Mouse (Mus musculus) granulocyte monocyte progenitor cell, adult 5-6 weeks (primary cell): ENCODE measurements around the gene Tmx4. TPM values are rescaled to one million over a fixed set of nuclear protein-coding genes. Genes with fewer than 3 reads are reported as not detected.

ENCODE experiments used
- ATAC-seq: replicated peaks from 2 replicates; pipeline ENCODE4 v1.8.0; 2016; ENCODE audit warnings: mild to moderate bottlenecking, moderate TSS enrichment, inconsistent platforms; ENCODE audit not compliant: poor library complexity, severe bottlenecking
- total RNA-seq, 2 experiments: library from RNA; stranded (forward) in 1 of 2; stranded (reverse) in 1 of 2; fragments of 200-712, 200-1000 nt in 1 of 2; fragments of >200 nt in 1 of 2; fragmentation: Nextera tagmentation in 1 of 2; gene quantifications; 2 replicates each; pipeline ENCODE4 v1.2.3; 2014 to 2017

Gene Tmx4
- total RNA-seq, 2 experiments from 2014 or later: 80.9 to 158 TPM

- no peak for ATAC-seq
Observed at GRCm38 (mm10) chr2:134585243-134585642, 58.7 kb downstream of the Tmx4 start.

- no peak for ATAC-seq
Observed at GRCm38 (mm10) chr2:134559422-134559821, 84.5 kb downstream of the Tmx4 start.

GRCm38 (mm10) chr2:134554221-134554727 lies 89.7 kb downstream of the Tmx4 start, which contains the start of gene Hao1:
Hao1 (minus strand) TSS chr2:134554368.
- ATAC-seq: no peak

GRCm38 (mm10) chr2:134552358-134552757 lies 91.6 kb downstream of the Tmx4 start:
- no peak for ATAC-seq

GRCm38 (mm10) chr2:134549770-134550169 lies 94.2 kb downstream of the Tmx4 start:
- ATAC-seq: peak; percentile 60; the same call in 1 of the 2 replicates

- ATAC-seq: peak; percentile 15
Observed at GRCm38 (mm10) chr2:134545116-134545515, 98.8 kb downstream of the Tmx4 start.

- peak; percentile 74 for ATAC-seq
Observed at GRCm38 (mm10) chr2:134544321-134545065, 99.5 kb downstream of the Tmx4 start.

Other genes with a start within 250 kb of the Tmx4 start
- gene Hao1, start 89.8 kb downstream of the Tmx4 start, total RNA-seq (2014; fragmentation: Nextera tagmentation): not detected in 2 replicates
- gene Hao1, start 89.8 kb downstream of the Tmx4 start, total RNA-seq (2017): not detected in 2 replicates
- 7.9 and 9.6 TPM in 2 replicates for gene Plcb1, start 141.9 kb upstream of the Tmx4 start, total RNA-seq (2014; fragmentation: Nextera tagmentation)
- gene Plcb1, start 141.9 kb upstream of the Tmx4 start, total RNA-seq (2017): 5.5 and 8.2 TPM in 2 replicates